Mouse (Mus musculus) bone marrow, adult 2 months (tissue): Measurements from ENCODE around the gene Fscn3. TPM values are rescaled to one million over a fixed set of nuclear protein-coding genes. Genes with fewer than 3 reads are reported as not detected.

Experiments used
- H3K27ac ChIP-seq: fragments of 200-500 bp; 2 replicates; pipeline ENCODE4 v1.5.1; 2012; ENCODE audit warnings: low read depth, mild to moderate bottlenecking, control low read depth, inconsistent platforms, low read length; ENCODE audit not compliant: control insufficient read depth, poor library complexity, insufficient read depth
- H3K4me1 ChIP-seq: fragments of 200-500 bp; 2 replicates; pipeline ENCODE4 v1.6.1; 2011; ENCODE audit warnings: low read length; ENCODE audit not compliant: control insufficient read depth, insufficient read depth
- H3K4me3 ChIP-seq: fragments of 200-500 bp; replicated peaks from 2 replicates; pipeline ENCODE3; 2011; ENCODE audit warnings: mild to moderate bottlenecking, low read depth, low read length, control low read depth; ENCODE audit not compliant: control insufficient read depth
- CTCF ChIP-seq: fragments of 200-500 bp; IDR thresholded peaks from 2 replicates; pipeline ENCODE4 v1.5.1; 2011; ENCODE audit warnings: low read length, control low read depth; ENCODE audit not compliant: control insufficient read depth, insufficient read depth
- POLR2A ChIP-seq: fragments of 200-500 bp; IDR thresholded peaks from 2 replicates; pipeline ENCODE4 v1.6.1; 2011; ENCODE audit warnings: low read depth, mild to moderate bottlenecking, control low read depth, low read length, borderline replicate concordance; ENCODE audit not compliant: control insufficient read depth
- WGBS: fragments of 180-500 bp; shearing (Covaris S2); methylation state at CpG from one replicate; pipeline ENCODE4 v1.1.7; 2018; 5-methylcytosine and 5-hydroxymethylcytosine counted together
- polyA plus RNA-seq: library from polyadenylated mRNA; stranded (reverse); fragments of >200 nt; gene quantifications from 2 replicates; pipeline ENCODE4 v1.2.4, GENCODE M21; 2011; ENCODE audit warnings: low replicate concordance; ENCODE audit not compliant: missing spikeins, insufficient read depth, insufficient read length

Fscn3 gene
- polyA plus RNA-seq, 1 experiment, result not detected

DNA sequence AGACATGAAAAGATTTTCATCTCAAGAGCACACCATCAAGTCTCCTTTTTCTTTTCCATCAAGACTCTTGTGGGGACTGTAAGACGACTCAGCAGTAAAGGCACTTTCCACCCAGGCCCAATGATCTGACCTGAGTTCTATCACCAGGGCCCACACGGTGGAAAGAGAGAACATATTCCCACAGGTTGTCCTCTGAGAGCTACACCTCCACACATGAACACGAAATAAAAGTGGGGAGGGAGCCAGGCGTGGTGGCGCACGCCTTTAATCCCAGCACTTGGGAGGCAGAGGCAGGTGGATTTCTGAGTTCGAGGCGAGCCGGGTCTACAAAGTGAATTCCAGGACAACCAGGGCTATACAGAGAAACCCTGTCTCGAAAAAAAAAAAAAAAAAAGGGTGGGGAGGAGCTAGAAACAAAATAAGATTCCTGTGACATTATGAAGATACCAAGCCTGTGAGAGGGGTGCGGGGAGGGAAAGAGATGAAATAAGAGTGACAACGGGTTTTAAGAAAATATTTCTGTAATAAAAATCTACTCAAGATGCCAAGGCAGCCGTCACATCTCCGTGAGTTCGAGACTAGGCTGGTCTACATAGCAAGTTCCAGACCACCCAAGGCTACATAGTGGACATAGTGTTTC lies 4.8 kb upstream of the Fscn3 start:
- TF ChIP-seq CTCF (no peak), POLR2A (no peak)
- H3K27ac ChIP-seq, result no peak overlapping the region
- H3K4me1 ChIP-seq, result no peaks in the 10 kb centered on the region; the same call in none of the 2 replicates
- 66% methylated on average over 15 of the region's 15 CpGs for WGBS
- peak overlapping the region; percentile 30 for H3K4me3 ChIP-seq

DNA sequence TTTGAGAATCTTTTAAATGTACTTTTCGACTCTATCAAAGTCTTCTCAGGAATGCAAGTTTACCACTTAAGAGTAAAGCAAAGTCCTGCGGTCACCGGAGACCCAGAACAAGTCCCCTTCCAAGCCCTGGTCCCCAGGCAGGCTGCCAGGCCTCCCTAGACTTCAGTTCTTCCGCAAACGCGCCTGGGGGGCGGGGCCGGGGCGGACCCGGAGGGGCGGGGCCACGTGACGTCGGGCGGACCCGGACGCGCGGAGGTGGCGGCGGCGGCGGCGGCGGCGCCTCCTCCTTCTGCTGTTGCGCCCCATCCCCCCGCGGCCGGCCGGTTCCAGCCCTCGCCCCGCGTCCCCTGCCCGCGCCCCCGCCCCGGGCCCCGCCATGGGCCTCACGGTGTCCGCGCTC lies 4.3 kb upstream of the Fscn3 start, which contains the start of gene Arf5:
TSS of gene Arf5 (plus strand) at position 248 of the 400 bp plus-strand sequence.
- H3K27ac ChIP-seq, result peak within 1 kb of the TSS; percentile 88
- 1% methylated on average over 29 of the region's 42 CpGs for WGBS
- peak within 1 kb of the TSS; percentile 97 for H3K4me3 ChIP-seq
- H3K4me1 ChIP-seq, result no peaks in the 10 kb centered on the region; the same call in none of the 2 replicates
- TF ChIP-seq CTCF, result no peak
- peak; percentile 64; the same call in 1 of the 2 replicates for TF ChIP-seq POLR2A

DNA sequence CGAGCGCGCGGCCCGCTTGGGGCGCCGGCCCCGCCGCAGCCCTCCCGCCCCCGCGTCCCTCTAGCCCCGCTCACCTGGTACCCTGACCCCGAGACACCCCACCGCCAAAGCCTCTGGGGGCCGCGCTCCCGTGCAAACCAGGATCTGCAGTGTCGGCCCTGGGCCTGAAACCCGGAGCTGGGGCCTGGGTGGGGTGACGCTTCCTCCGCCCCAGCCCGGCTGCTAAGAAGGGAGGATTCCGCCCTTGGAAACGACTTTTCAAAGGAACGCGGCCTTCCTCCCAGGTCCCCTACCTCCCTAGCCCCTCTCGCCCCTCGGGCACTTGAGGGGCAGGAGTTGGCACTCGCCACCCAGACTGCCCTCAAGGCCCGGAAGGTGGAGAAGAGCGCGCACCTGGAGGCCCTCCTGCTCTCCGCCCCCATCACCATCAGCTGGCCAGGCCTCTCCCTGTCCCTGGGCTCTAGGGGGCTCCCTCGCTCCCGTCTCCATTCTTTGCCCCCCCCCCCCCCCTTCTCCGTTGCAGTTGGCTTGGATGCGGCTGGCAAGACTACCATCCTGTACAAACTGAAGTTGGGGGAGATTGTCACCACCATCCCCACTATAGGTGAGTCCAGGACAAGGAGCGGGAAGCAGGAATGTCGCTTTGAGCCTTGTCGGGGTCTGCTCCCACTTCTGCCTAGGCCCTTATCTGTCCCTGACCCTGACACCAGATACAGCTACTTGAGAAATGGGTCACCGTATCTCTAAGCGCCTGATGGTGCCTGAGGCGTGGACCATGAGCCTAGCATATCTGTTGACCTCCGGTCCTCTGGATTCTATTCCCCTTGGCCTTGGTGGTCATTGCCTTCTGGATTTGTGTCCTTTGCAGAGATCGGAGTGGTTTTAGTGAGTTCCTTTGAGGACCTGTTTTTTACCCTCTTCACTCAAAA lies 3.6 kb upstream of the Fscn3 start:
- Histone ChIP-seq H3K4me3 (peak overlapping the region; percentile 97), H3K4me1 (no peaks in the 10 kb centered on the region; the same call in none of the 2 replicates), H3K27ac (peak overlapping the region; percentile 88)
- peak; percentile 21 for TF ChIP-seq POLR2A
- TF ChIP-seq CTCF, result no peak
- 10% methylated on average over 46 of the region's 46 CpGs for WGBS

DNA sequence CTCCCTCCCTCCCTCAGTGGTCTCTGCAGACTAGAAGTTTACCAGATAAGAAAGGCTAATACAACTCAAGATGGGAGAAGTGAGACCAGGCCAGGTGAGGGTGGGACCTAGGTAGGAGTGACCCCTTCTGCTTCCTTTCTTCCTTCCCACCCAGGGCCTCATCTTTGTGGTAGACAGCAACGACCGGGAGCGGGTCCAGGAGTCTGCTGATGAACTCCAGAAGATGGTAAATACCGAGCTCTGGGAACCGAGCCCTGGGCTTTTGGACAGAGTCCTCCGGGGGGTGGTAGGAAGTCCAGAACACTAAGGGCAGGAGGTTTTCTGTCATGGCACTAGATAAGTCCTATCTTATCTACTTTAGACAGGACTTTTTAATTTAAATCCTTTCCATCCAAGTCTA lies 2.6 kb upstream of the Fscn3 start:
- H3K4me1 ChIP-seq, result no peaks in the 10 kb centered on the region; the same call in none of the 2 replicates
- peak overlapping the region; percentile 97 for H3K4me3 ChIP-seq
- H3K27ac ChIP-seq, result no peak overlapping the region
- no peak for TF ChIP-seq POLR2A
- no peak for TF ChIP-seq CTCF
- WGBS, result 79% methylated on average over 6 of the region's 6 CpGs

DNA sequence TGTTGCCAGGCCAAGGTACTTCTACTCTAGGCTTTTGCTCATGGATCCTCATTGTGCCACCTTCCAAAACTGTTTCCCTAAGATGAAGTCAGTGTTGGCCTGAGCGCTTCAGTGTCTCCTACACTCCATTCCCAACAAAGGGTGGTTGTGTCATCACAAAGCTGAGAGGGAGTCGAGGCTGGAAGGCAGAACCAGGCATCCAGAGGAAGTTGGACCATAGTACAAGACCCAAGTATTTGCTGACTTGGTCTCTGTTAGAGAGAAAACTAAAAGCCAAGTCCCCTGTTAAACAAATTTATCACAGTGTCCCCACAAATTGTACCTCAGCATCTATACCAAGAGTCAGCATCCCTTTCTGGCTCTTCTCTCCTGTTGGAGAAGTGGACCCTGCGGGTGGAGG lies 701 bp downstream of the Fscn3 start, which contains the start of gene Gcc1:
TSS of gene Gcc1 (minus strand) at position 101 of the 400 bp plus-strand sequence.
- WGBS, result 82% methylated on average over 3 of the region's 3 CpGs
- Histone ChIP-seq H3K27ac (no peak within 1 kb of the TSS), H3K4me3 (no peak within 1 kb of the TSS), H3K4me1 (no peaks in the 10 kb centered on the region; the same call in 1 of the 2 replicates)
- TF ChIP-seq CTCF, result no peak
- TF ChIP-seq POLR2A, result no peak

DNA sequence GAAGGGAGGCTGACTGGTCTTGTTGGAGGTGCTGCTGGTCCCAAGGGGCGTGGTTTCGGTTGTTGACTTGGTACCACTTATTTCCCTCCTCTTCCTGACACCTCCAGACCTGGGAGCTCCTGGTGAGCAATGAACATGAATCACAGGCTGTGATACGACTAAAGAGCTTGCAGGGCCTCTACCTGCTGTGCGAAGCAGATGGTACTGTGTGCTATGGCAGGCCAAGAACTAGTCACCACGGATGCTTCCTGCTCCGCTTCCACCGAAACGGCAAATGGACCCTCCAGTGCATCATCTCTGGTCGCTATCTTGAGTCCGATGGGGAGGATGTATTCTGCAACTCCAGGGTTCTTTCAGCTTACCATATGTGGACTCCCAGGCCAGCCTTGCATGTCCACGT lies 2.3 kb downstream of the Fscn3 start:
- no peak overlapping the region for H3K4me3 ChIP-seq
- H3K4me1 ChIP-seq, result no peaks in the 10 kb centered on the region
- WGBS, result 86% methylated on average over 11 of the region's 11 CpGs
- TF ChIP-seq CTCF (no peak), POLR2A (no peak)
- no peak overlapping the region for H3K27ac ChIP-seq

DNA sequence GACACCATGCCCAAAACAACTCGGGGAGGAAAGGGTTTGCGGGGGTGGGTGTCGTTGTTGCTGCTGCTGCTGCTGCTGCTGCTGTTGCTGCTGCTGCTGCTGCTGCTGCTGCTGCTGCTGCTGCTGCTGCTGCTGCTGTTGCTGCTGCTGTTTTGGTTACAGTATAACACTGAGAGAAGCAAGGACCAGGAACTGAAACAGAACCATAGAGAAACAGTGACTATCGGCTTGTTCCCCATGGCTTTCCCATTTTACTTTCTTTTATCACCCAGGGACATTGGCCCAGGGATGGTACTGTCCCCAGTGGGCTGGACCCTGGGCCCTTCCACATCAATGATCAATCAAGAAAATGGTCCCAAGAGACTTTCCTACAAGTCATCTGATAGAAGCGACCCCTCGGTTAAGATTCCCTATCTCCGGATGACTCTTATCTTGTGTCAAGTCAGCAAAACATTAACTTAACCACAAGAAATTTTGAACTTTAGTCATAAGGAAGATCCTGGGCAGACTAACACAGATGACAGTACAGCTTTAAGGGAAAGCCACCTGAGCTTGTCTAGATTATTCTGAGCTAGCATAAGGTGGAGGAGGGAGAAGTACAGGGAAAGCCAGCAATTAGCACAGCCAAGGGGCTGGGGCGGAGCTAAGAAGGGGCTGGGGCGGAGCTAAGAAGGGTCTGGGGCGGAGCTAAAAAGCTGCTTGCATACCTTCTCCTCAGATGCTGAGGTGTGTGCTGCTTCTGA lies 3.4 kb downstream of the Fscn3 start:
- WGBS, result 72% methylated on average over 10 of the region's 10 CpGs
- H3K4me1 ChIP-seq, result no peaks in the 10 kb centered on the region
- TF ChIP-seq POLR2A, result no peak
- H3K27ac ChIP-seq, result no peak overlapping the region
- H3K4me3 ChIP-seq, result no peak overlapping the region

DNA sequence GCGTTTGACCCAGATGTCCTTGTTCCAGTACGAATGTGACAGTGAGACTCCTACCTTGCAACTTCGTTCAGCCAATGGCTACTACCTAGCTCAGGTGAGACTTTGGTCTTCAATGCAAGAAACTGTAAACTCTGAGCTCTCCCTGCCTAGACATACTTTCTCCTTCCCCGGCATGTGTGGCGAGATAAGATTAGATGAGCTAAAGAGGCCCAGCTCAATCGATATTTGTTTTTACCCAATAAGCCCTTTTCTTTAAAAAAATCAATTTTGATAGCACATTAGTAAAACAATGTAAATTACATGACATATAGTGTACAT lies 3.9 kb downstream of the Fscn3 start:
- TF ChIP-seq CTCF, result no peak
- no peak for TF ChIP-seq POLR2A
- Histone ChIP-seq H3K4me3 (no peak overlapping the region), H3K27ac (no peak overlapping the region), H3K4me1 (no peaks in the 10 kb centered on the region)
- WGBS, result 81% methylated on average over 6 of the region's 6 CpGs
